Mouse (Mus musculus): Measurements from ENCODE around the gene Morn4.

Gene Morn4

DNA sequence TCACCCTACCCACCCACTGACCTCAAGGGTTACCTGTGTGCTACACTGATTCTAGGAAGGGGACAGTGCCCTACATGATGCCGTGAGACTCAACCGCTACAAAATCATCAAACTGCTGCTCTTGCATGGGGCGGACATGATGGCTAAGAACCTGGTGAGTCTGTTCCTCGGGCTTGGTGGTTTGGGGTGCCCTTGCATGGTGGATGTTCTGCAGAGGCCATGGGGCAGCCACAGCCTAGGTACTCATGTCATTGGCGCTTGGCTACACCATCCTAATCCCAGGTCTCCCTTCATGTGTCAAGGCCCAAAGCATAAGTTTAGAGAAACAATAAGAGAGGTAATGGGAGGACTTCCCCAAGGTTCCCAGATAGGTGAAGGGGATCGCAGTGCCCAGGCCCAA is 42.2 kb downstream of the Morn4 start:
- no peak for DNase-seq (ENCODE audit: low read depth, low spot score)

DNA sequence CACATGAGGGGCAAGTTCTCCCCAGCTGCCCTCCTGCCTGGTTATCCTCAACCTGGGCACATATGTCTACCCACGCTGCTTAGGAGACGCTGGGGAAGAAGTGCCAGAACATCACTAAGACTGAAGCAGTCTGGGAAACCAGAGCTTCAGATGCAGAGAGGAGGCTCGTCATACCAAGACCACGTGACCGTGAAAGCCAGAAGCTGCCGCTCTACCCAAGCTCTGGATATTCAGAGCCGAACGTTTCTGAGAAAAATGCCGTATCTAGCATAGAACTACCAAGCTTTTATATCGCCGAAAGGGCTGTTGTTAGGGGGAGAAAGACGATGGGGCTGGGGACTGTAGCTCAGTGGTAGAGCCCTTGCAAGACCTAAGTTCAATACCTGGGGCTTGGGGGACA is 47.8 kb downstream of the Morn4 start:
- DNase-seq (ENCODE audit: low read depth, low spot score): no peak

DNA sequence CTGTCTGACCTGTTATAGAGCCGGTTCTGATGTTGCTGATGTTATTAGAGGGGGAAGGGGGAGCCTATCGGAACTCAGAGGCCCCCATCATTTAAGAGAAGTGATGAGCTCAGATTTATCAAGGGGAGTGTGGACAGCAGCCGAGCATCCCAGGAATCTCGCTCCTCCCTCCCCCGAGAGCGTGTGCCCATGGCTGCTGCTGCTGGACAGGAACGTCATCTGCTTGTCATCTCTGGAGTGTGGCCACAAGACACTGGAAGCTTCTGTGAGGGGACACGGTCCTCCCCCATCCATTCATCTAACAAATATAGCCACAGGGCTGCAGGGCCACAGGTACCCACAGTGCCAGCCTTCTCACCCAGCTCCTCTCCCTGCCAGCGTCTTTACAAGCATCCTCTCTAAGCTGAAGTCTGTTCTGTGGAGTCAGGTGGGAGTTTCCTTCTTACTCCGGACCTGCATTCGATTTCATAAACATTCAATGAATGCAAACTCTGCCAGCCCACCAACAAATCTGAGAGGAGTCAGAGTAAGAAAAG is 48.9 kb downstream of the Morn4 start:
- DNase-seq (ENCODE audit: low read depth, low spot score): no peak

DNA sequence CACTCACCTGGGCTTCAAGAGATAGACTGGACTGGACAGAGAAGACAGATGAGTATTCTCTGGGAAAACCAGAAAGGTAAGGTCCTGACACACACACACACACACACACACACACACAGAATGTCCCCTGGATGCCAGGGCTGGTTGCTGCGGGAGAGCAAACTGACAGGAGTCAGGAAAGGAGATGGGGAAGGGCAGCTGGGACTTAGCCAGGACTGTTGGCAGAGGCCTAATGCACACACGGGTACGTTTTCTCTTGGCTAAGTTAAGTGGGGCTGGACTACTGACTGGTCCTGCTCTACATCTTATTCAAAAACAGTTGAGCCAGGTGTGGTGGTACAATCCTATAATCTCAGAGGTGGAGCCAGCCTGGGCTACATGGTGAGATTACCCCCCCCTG is 49.8 kb downstream of the Morn4 start:
- DNase-seq (ENCODE audit: low read depth, low spot score): no peak

DNA sequence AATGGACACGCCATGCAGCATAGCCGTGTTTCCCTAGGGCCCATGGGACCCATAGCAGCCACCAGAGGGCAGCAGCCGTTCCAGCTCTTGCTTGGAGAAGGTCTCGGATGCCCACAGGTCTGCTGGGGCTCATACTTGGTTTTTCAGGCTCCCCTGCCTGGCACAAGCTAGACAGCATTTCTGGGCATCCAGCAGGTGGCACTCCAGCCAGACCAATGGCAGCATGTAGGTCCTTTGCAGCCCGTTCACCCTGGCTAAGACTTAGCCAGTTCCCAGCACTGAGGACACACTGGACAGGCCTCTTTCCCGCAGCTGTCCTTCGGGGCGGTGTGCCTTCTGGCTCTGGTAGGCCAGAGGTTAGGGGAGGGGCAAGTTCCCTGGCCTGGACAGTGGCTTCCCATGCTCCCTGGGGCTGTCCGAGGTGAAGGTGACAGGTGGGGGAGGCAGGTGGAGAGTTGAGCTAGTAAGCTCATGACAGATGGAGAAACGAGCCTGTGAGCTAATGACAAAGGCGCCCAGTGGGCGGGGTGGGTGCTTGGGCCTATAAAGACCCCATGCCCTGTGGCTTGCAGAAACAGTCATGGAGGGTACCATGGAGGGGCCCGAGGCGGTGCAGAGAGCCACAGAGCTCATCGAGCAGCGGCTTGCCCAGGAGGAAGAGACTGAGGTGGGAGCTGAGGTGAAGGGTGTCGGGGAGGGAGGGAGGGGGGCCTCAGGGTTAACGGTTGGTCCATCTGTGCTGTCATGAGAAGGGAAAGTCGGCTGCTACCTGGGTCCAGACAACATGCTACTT is 50.5 kb downstream of the Morn4 start, which contains the start of gene Ankrd2:
Ankrd2 (plus strand) TSS at position 545 of the 793 bp plus-strand sequence.
- DNase-seq (ENCODE audit: low read depth, low spot score): peak; percentile 60

DNA sequence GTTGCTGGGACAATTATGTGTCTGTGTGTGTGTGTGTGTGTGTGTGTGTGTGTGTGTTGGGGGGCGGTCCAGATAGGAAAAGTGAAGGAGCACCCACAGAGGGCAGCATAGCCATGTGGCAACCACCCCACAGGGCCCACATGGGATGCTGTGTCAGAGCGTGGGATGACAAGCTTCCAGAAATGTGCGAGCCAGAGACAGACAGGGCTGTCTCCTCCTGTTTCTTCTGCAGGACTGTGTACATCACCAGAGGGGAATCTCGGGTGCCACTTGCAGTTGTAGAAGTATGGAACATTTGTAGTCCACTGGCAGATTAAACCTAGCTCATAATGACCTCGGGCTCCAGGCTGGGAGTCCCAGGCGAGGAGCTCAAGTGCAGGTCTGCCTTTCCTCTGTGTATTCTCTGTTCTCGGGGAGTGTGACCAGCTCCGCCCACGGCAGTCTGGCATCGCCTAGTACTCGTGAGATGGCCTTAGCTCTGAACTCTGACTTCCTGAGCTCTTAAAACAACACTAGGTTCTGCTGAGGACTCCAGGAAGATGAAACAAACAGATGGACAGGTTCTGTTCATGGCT is 51.2 kb downstream of the Morn4 start:
- no peak for DNase-seq (ENCODE audit: low read depth, low spot score)

DNA sequence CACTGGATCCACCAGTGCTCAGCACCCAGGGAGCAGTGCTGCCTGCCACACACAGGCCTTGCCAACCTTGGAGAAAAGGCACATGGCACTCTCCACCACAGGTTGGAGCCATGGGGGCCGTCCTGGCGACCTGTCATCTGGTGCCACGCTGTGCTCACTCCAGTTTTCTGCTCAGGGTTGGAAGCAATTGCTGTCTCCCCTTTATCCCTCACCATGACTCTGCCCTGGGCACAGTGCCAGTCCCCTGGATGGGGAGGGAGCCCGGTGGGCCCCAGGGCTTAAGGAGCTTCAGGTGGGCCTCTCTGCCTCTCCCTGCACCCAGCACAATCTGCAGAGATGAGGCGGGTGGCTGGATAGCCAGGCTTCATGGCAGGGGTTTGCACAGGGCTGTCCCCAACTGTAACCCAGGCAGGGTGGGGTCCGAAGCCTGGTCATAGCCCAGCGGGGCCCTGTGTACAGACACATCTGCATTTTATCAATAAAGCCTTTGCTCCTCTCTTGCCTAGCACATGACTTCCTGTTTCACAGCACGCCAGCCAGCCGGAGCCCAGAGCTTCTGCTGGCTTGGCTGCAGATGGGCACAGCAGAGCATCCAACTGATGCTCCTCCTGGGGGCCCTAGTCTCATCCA is 51.9 kb downstream of the Morn4 start:
- no peak for DNase-seq (ENCODE audit: low read depth, low spot score)

DNA sequence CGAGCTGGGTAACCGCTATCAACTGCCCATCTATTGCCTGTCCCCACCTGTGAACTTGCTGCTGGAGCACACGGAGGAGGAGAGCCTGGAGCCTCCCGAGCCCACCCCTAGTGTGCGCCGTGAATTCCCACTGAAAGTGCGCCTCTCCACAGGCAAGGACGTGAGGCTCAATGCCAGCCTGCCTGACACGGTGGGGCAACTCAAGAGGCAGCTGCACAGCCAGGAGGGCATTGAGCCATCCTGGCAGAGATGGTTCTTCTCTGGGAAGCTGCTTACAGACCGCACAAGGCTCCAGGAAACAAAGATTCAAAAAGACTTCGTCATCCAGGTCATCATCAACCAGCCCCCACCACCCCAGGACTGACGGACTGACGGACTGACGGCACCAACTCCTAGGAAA is 52.5 kb downstream of the Morn4 start:
- no peak for DNase-seq (ENCODE audit: low read depth, low spot score)

DNA sequence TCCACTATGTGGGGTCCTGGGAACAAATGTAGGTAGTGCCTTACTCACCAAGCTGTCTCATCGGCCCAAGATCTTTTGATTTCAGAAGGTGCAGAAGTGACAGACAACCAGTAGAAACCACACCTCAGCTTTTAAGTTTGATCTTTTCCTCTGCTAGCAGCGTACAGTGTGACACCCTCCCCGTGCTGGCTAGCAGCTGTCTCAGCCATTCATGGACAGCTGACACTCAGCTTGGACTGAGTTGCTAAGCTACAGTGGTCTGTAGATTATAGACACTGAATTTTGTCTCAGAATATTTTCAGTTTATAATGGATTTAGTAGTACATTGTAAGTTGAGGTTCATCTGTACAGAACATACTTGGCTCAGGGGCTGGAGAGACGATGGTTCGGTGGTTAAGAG is 55.0 kb downstream of the Morn4 start:
- DNase-seq (ENCODE audit: low read depth, low spot score): no peak

DNA sequence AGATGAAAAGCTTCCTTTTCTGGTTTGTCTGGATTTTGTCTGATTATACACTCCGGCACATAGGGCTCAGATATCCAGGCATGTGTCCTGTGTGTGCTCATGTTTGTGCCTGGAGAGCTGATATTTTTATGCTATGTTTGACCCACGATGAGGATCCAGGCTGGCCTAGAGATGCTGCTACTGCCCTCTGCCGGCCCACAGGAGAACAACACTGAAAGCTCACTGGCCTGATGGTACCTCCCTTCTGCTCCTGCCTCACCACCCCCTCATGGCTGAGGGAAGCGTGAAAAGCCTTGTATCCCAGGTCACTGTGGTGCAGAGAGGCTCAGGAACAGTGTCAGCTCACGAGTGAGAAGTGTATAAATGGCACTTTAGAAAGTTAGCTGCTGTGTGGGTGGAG is 60.0 kb downstream of the Morn4 start:
- no peak for DNase-seq (ENCODE audit: low read depth, low spot score)
